Mouse (Mus musculus): Measurements from ENCODE around the gene Ccdc7a. TPM values are rescaled to one million over a fixed set of nuclear protein-coding genes. Genes with fewer than 3 reads are reported as not detected.

Ccdc7a gene
- total and polyA plus RNA-seq, 3 experiments, result not detected

GRCm38 (mm10) chr8:128697945-128698344 is 367.4 kb downstream of the Ccdc7a start:
- Histone ChIP-seq H3K4me2 (ENCODE audit: insufficient read depth, low read depth, poor library complexity, severe bottlenecking) (no peak overlapping the region), H3K9me3 (replicated peaks; ENCODE audit: low read length) (peaks cover 3% of the 10 kb centered on the region), H3K9ac (ENCODE audit: insufficient read depth, low read depth) (no peak overlapping the region), H3K27me3 (replicated peaks) (no peaks in the 10 kb centered on the region), H3K4me3 (replicated peaks in 1 of 3; ENCODE audit: low read depth in 2 of 3, low read length in 2 of 3, poor library complexity in 1 of 3) (no peak overlapping the region), H3K27ac (ENCODE audit: insufficient read depth, low read depth) (no peak overlapping the region), H3K4me1 (ENCODE audit: control insufficient read depth in 1 of 2, insufficient read depth in 2 of 2) (peaks cover 2 to 65% of the 10 kb centered on the region in 2 experiments; a peak in 2 of 4 replicates), H3K36me3 (replicated peaks in 1 of 2; ENCODE audit: control insufficient read depth in 1 of 2, insufficient read depth in 1 of 2, low read length in 1 of 2) (peaks cover 0 to 19% of the 10 kb centered on the region in 2 experiments), H3K79me2 (replicated peaks; ENCODE audit: control insufficient read depth, extremely low read depth, insufficient read depth, poor library complexity, severe bottlenecking) (peaks cover 29% of the 10 kb centered on the region)
- in situ Hi-C loops (cut with MboI; ENCODE audit: low pct_ligation_motif_present, low pct_unique_long_range_greater_than_20kb, low sequenced_read_pairs), result no loop called here
- dilution Hi-C loops (cut with MboI; ENCODE audit: extremely low pct_ligation_motif_present, extremely low pct_unique_long_range_greater_than_20kb, low sequenced_read_pairs), result no loop called here
- no peak for DNase-seq (ENCODE audit: extremely low read depth)
- TF ChIP-seq JUN (IDR thresholded peaks at IDR 0.05; ENCODE audit: insufficient read depth, low read depth, low read length) (no peak), E2F4 (IDR thresholded peaks at IDR 0.05; ENCODE audit: insufficient replicate concordance, low read depth, low read length) (no peak), IRF4 (IDR thresholded peaks at IDR 0.05; ENCODE audit: low read depth, low read length) (no peak), MAZ (IDR thresholded peaks at IDR 0.05; ENCODE audit: low read depth, low read length) (no peak), BHLHE40 (IDR thresholded peaks at IDR 0.05; ENCODE audit: low read depth, low read length) (no peak), KAT2A (IDR thresholded peaks at IDR 0.05; ENCODE audit: insufficient replicate concordance, low read length) (no peak), SIN3A (IDR thresholded peaks at IDR 0.05; ENCODE audit: low read length) (no peak), HCFC1 (IDR thresholded peaks at IDR 0.05; ENCODE audit: low read depth, low read length) (no peak), MEF2A (IDR thresholded peaks at IDR 0.05; ENCODE audit: borderline replicate concordance, low read depth, low read length) (no peak), RAD21 (IDR thresholded peaks at IDR 0.05; ENCODE audit: low read depth, low read length) (no peak), MYC (IDR thresholded peaks at IDR 0.05; ENCODE audit: low read depth, low read length) (no peak), JUND (conservative IDR thresholded peaks at IDR 0.05; ENCODE audit: low read depth, low read length) (no peak), MAFK (IDR thresholded peaks at IDR 0.05; ENCODE audit: insufficient replicate concordance, low read length) (no peak), USF1 (IDR thresholded peaks at IDR 0.05; ENCODE audit: low read depth, low read length) (no peak), UBTF (IDR thresholded peaks at IDR 0.05; ENCODE audit: low read depth, low read length) (no peak), PAX5 (IDR thresholded peaks at IDR 0.05; ENCODE audit: low read length) (no peak)

- dilution Hi-C loops (cut with MboI; ENCODE audit: extremely low pct_ligation_motif_present, extremely low pct_unique_long_range_greater_than_20kb, low sequenced_read_pairs), result no loop called here
- Histone ChIP-seq H3K27me3 (replicated peaks) (no peaks in the 10 kb centered on the region), H3K36me3 (replicated peaks in 1 of 2; ENCODE audit: control insufficient read depth in 1 of 2, insufficient read depth in 1 of 2, low read length in 1 of 2) (peaks cover 0 to 17% of the 10 kb centered on the region in 2 experiments), H3K4me2 (ENCODE audit: insufficient read depth, low read depth, poor library complexity, severe bottlenecking) (no peak overlapping the region), H3K4me1 (ENCODE audit: control insufficient read depth in 1 of 2, insufficient read depth in 2 of 2) (peaks cover 2 to 72% of the 10 kb centered on the region in 2 experiments; a peak in 2 of 4 replicates), H3K9ac (ENCODE audit: insufficient read depth, low read depth) (no peak overlapping the region), H3K79me2 (replicated peaks; ENCODE audit: control insufficient read depth, extremely low read depth, insufficient read depth, poor library complexity, severe bottlenecking) (peaks cover 34% of the 10 kb centered on the region), H3K9me3 (replicated peaks; ENCODE audit: low read length) (peaks cover 3% of the 10 kb centered on the region), H3K27ac (ENCODE audit: insufficient read depth, low read depth) (no peak overlapping the region), H3K4me3 (replicated peaks in 1 of 3; ENCODE audit: low read depth in 2 of 3, low read length in 2 of 3, poor library complexity in 1 of 3) (no peak overlapping the region)
- no peak for DNase-seq (ENCODE audit: extremely low read depth)
- in situ Hi-C loops (cut with MboI; ENCODE audit: low pct_ligation_motif_present, low pct_unique_long_range_greater_than_20kb, low sequenced_read_pairs), result no loop called here
- TF ChIP-seq E2F4 (IDR thresholded peaks at IDR 0.05; ENCODE audit: insufficient replicate concordance, low read depth, low read length), result no peak
- no peak for TF ChIP-seq JUND (conservative IDR thresholded peaks at IDR 0.05; ENCODE audit: low read depth, low read length)
- no peak for TF ChIP-seq BHLHE40 (IDR thresholded peaks at IDR 0.05; ENCODE audit: low read depth, low read length)
- no peak for TF ChIP-seq JUN (IDR thresholded peaks at IDR 0.05; ENCODE audit: insufficient read depth, low read depth, low read length)
- no peak for TF ChIP-seq POLR2A (IDR thresholded peaks at IDR 0.05; ENCODE audit: low read depth, low read length)
- TF ChIP-seq MYC (IDR thresholded peaks at IDR 0.05; ENCODE audit: low read depth, low read length), result no peak
- TF ChIP-seq MEF2A (IDR thresholded peaks at IDR 0.05; ENCODE audit: borderline replicate concordance, low read depth, low read length), result no peak
- TF ChIP-seq PAX5 (IDR thresholded peaks at IDR 0.05; ENCODE audit: low read length), result no peak
- TF ChIP-seq CTCF (conservative IDR thresholded peaks at IDR 0.05 in 1 of 2, IDR thresholded peaks at IDR 0.05 in 1 of 2; ENCODE audit: low read depth in 2 of 2, low read length in 2 of 2), result no peak
- no peak for TF ChIP-seq KAT2A (IDR thresholded peaks at IDR 0.05; ENCODE audit: insufficient replicate concordance, low read length)
- TF ChIP-seq MXI1 (IDR thresholded peaks at IDR 0.05; ENCODE audit: low read depth, low read length), result no peak
- TF ChIP-seq POLR2AphosphoS2 (IDR thresholded peaks at IDR 0.05; ENCODE audit: low read depth, low read length), result no peak
- TF ChIP-seq UBTF (IDR thresholded peaks at IDR 0.05; ENCODE audit: low read depth, low read length), result no peak
- TF ChIP-seq USF1 (IDR thresholded peaks at IDR 0.05; ENCODE audit: low read depth, low read length), result no peak
- no peak for TF ChIP-seq ZKSCAN1 (IDR thresholded peaks at IDR 0.05; ENCODE audit: borderline replicate concordance, low read depth, low read length)
These were observed 368.5 kb downstream of the Ccdc7a start for GRCm38 (mm10) chr8:128696701-128697397.

Data from CH12.LX (cell line).